Mouse (Mus musculus) T-helper 1 cell (primary cell): ENCODE measurements around the gene Zfp69.

Experiments
- in situ Hi-C: fragments of 300-600 bp; cut with MboI, MseI; formaldehyde crosslinking; loops from one replicate; pipeline ENCODE4 v1.15.1; 2025; ENCODE audit warnings: high pct_unique_total_duplicates

The Zfp69 gene

DNA sequence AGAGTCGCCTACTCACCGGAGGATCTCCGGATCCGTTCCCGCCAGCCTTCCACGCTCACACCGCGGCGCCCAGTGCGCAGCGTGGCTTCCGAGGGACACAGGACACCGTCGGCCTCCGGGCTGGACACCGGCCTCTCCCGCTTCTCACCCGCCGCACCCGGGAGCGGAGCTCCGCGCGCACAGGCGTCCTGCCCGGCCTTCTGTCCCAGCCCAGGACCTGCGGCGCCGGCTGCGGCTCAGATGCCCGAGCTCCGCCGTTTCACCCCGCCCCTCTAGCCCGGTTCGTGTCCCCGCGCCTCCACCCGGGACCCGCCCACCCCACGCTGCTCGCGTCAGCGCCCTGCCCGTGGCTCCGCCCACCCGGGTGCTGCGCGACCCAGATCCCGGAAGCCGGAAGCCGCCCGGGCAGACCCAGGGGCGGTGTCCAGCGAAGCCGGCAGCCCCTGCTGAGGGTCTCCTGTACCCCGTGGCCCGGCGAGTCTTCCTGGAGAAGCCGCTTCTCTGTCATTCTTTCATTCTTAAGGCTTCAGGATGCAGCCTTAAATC is at the start of gene Zfp69:
Zfp69 (minus strand) TSS at position 272 of the 546 bp plus-strand sequence.
- in situ Hi-C loops, result no loop called here

- in situ Hi-C loops, result no loop called here
These were observed 49.5 kb upstream of the Zfp69 start for GRCm38 (mm10) chr4:121001042-121001441.

GRCm38 (mm10) chr4:120995911-120996310 is 44.4 kb upstream of the Zfp69 start:
- in situ Hi-C loops, result no loop called here

DNA sequence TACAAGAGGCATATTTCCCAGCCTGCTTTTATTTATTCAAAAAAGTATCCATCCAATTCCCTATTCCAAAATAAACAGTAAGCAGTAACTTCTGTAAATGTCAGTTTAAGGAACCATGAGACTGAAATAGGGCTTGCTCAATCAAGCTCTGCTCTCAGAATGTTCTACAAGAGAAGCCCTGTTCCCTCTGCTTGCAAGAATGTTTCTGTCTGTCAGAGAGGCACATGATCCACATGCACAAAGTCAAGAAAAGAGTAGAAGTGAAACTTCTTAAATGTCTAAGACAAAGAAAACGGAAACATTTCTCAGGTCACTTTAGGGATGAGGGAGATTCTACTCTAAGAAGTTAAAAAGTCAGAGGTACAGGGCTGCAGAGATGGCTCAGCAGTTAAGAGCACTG is 41.5 kb upstream of the Zfp69 start:
- in situ Hi-C loops, result no loop called here

GRCm38 (mm10) chr4:120992284-120992683 is 40.8 kb upstream of the Zfp69 start:
- in situ Hi-C loops, result no loop called here

- in situ Hi-C loops, result loop anchor here (5.0 kb wide), 1 partner anchor 45 kb away; no protein-coding TSS in a partner anchor
These were observed 35.8 kb upstream of the Zfp69 start for GRCm38 (mm10) chr4:120987319-120987718.

DNA sequence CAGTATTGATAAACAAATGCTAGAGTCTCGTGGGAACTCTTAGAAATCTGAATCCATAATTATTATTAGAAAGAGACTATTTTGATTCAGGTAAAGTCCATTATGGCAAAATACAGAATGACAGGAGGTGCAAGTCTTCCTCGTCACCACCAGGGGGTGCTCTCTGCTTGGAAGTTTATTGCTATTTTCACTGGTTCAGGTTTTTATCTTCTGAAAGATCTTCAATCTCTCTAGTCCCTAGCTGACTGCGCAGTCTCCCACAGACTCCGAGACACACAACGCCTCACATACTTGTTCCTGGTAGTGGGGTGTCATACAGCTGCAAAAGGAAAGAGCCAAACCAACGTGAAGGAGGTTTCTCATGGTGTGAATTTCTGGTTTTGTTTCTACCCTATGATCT is 34.9 kb upstream of the Zfp69 start:
- in situ Hi-C loops, result loop anchor here (5.0 kb wide), 1 partner anchor 46 kb away; no protein-coding TSS in a partner anchor

DNA sequence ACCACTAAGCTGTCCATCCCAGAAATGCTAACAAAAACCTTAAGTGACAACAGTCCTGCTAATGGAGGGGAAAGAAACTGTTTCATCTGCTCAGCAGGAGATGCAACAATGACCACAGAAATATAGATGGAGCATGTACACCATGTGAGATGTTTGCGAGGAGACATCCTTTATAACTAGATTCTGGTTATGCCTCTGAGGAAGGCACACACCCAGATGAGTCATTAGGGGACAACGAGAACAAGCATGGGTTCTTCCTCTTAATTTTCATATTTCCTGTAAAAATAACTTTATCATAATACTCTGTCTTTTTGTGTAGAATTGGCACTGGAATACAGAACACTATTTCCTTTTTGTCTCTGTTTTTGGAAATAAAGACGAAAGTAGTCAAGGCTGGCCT is 26.7 kb upstream of the Zfp69 start:
- in situ Hi-C loops, result no loop called here

DNA sequence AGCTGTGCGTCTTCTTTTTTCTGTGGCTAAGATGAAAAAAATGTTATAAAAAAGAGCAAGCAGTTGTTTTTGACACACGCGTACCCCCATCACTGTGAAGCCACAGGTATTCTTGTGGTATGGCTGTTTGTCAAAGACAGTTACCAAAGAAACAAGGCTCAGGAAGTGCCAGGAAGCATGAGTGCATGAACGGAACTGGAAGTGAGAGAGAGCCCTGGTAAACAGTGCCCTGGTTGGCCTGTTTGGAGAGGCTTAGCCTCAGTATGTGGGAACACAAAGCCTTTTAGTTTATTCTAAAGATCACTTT is 23.9 kb upstream of the Zfp69 start:
- in situ Hi-C loops, result no loop called here

DNA sequence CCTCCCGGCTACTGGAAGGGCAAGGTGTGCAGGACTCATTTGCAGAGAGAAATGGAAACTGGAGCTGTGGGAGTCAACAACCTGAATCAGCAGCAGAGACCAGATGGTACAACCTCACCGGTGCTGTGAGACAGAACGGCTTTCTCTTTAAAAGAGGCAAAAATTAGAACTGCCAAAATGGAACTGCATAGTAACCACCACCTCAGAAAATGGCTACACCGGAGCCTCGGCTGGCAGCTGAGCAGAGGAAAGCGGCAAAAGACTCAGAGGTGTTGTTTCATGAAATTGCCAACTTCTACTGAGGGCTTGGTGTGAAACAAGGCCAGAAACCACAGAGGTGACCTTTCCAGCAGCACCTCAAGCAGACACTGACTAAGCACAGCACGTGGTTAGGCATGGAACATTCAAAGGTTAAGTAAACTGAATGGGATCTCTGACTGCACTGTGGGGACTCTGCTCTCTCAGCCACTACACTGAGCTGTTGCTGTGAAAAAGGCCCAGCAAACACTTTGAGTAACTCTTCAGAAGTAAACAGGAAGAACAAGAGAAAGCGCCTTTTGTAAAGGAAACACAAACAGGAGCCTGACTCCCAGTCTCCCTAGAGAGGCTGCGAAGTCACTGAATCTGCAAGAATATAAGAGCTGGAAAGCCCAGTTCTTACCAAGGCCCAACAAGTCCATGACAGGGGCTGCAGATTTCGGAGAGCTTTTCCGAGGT is 23.4 kb upstream of the Zfp69 start:
- in situ Hi-C loops, result no loop called here

GRCm38 (mm10) chr4:120971842-120972241 is 20.3 kb upstream of the Zfp69 start:
- in situ Hi-C loops, result no loop called here

DNA sequence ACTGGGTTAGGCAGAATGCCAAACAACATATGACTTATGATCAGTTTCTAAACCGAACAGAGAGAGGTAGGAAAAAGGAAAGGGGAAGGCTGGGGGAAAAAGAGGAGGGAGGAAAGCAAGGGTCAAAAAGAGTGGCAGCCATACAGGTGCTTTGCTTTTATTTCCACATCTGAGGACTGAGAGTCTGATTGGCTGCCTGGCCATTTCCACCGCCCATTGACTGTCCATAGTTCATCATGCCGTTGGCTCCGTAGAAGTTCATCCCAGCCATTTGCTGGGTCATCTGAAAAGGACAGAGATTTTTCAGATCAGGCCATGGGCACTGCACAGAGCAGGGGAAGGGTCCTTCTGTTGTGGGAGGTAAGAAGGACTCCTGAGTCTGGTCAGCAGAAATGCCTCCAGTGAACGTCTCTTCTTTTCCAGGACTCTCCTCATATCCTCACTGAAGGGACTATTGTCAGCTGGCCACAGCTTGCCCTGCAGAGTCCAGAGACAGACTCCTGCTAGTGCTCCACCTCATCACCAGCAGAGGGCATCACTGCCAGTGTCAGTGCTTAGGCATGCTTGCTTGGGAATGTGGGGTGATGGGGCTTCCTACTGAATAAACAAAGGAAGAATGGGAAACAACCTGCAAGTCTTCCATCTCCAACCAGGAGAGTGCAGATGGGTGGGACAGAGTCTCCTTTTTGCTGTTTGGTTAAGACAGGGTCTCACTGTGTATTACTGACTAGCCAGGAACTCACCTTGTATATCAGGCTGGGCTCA is 18.1 kb upstream of the Zfp69 start:
- in situ Hi-C loops, result no loop called here

- in situ Hi-C loops, result no loop called here
These were observed 17.0 kb upstream of the Zfp69 start for GRCm38 (mm10) chr4:120968486-120968885.

GRCm38 (mm10) chr4:120955586-120955985 is 4.1 kb upstream of the Zfp69 start:
- in situ Hi-C loops, result no loop called here

GRCm38 (mm10) chr4:120953667-120954066 is 2.2 kb upstream of the Zfp69 start:
- in situ Hi-C loops, result no loop called here

DNA sequence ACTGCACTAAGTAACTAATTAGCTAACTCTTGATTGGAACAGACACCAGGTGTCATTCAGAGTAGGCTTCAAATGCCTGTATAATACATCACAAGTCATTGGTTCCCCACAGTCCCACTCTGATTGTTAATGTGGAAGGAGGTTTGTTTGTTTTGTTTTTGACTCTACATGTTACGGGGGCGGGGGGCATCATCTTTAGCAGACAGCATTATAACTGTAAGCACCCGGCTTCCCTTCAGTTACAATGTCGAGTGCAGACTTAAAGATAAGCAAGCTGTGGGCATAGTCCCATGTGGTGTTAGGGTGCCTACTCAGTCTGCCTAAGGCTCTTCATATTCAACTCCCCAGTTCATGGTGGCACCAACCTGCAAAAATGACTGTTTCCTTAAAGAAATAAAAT is 1.5 kb upstream of the Zfp69 start:
- in situ Hi-C loops, result no loop called here

- in situ Hi-C loops, result no loop called here
These were observed 664 bp upstream of the Zfp69 start for GRCm38 (mm10) chr4:120952163-120952562.

- in situ Hi-C loops, result no loop called here
These were observed 604 bp downstream of the Zfp69 start for GRCm38 (mm10) chr4:120950763-120951427.

DNA sequence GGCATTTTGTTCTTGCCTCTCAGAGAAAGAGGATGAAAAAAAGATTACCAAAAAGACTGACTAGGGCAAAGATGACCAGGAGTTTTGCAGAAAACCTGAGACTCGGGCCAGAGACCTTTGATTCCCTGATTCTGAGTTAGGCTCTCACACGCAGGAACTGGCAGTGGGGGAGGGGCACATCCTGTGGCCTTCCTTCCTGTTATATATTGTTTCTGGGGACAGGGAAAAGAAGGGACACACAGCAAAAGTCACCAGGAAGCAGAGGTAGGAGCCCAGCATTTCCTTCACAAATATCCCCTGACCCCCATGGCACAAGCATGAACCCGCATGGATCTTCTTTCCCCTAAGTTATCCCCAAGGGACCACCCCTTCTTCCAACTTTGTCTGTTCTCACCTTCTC is 2.6 kb downstream of the Zfp69 start:
- in situ Hi-C loops, result no loop called here

DNA sequence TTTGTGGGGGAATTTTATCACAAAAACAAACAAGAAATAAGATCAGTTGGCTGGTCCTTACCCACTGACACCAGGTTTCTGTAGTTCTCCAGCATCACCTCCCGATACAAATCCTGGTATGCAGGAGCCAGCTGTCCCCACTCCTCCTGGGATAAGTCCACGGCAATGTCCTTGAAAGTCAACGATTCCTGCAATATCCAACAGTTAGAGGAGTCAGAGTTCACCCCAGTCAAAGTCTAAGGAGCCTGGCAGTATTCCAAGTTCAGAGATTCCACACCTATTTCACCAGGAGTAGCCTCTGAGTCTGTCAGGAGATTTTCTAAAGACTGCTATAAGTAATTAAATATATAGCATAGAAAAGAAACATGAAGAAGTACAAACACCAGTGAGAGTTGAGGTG is 16.5 kb downstream of the Zfp69 start:
- in situ Hi-C loops, result no loop called here

- in situ Hi-C loops, result no loop called here
These were observed 20.8 kb downstream of the Zfp69 start for GRCm38 (mm10) chr4:120930736-120931135.

GRCm38 (mm10) chr4:120928686-120929085 is 22.8 kb downstream of the Zfp69 start:
- in situ Hi-C loops, result no loop called here
